Mouse (Mus musculus) gastrocnemius, adult 18-20 months (tissue): ENCODE measurements around the gene Thap2. TPM values are rescaled to one million over a fixed set of nuclear protein-coding genes. Genes with fewer than 3 reads are reported as not detected.

Source experiments
- DNase-seq: peaks from one replicate; pipeline ENCODE4 v3.0.0; 2021; ENCODE audit warnings: low spot score
- long read RNA-seq, 2 experiments: library from polyadenylated mRNA; stranded (forward); transcript quantifications; one replicate each; pipeline ENCODE4 v2.0.0; 2021
- total RNA-seq, 2 experiments: library from RNA; stranded (reverse); gene quantifications; 2 replicates each; pipeline ENCODE4 v1.2.3; 2021

The Thap2 gene
- total RNA-seq, result 1 to 10 TPM; 7.0 to 8.8 TPM
- long read RNA-seq, experiment 1, full-length matches to known transcripts, result 3 of 8 reads
- long read RNA-seq, experiment 1, partial matches to known transcripts, result 0 of 8 reads
- long read RNA-seq, experiment 1, other reads (novel, unspliced or antisense), result 5 of 8 reads
- long read RNA-seq, experiment 2, full-length matches to known transcripts, result 2 of 4 reads
- long read RNA-seq, experiment 2, partial matches to known transcripts, result 0 of 4 reads
- long read RNA-seq, experiment 2, other reads (novel, unspliced or antisense), result 2 of 4 reads

DNA sequence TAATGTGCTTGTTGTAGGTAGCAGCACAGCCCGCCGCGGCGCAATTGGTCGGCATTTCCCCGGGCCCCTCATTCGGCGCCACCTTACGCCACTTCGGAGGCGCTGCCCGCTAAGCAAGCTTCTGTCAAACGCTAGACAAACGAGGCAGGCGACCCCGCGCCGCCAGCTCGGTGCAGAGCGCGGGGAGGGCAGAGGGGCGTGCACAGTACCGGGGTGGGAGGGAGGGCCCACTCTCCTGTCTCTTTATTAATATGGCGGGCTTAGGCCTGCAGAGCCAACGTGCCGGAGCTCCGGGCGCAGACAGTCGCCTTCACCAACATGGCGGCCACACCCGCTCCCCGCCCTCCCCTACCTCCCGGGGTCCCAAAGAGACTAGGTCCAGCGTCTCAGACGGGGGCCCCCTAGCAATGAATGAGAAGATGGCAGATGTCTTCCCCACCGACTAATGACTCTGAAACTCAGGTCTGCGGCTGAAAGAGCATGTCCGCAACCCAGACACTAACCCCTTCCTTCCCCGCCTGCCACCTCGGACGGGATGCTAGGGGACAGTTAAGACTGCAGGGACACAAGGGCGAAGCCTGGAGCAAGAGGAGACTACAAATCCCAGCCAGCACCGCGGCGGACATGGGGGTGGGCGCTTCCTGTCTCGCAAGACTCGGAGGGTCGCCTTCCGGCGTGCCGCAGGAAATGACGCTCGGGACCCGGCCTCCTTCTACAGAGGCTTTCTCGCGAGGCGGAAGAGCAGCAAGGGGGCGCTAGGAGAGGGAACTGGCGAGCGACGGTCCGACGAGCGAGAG, at the start of gene Thap2, which contains the start of gene Zfc3h1:
Gene Thap2, minus strand, starts transcription at position 223 of the 797 bp plus-strand sequence.
Gene Zfc3h1, plus strand, starts transcription at position 739 of the 797 bp plus-strand sequence.
- DNase-seq, result peak; percentile 98

DNA sequence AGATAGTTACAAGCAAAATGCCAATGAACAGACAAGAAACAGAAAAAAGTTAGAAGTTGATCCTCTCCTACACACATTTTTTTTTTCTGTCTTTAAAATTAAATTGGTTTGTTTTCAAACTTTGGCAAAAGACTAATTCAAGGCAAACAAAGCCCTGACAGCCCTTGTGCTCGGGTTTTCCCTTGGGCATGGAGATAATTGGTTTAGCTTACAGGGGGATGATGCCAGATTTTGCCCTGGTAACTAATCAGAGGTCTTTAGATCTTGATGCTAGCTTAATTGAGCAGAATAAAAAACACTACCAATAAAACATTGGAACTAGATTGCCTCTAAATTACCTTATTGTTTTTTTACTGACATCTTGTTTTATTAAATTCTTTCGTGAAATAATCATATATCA, 41.1 kb upstream of the Thap2 start:
- DNase-seq, result no peak

DNA sequence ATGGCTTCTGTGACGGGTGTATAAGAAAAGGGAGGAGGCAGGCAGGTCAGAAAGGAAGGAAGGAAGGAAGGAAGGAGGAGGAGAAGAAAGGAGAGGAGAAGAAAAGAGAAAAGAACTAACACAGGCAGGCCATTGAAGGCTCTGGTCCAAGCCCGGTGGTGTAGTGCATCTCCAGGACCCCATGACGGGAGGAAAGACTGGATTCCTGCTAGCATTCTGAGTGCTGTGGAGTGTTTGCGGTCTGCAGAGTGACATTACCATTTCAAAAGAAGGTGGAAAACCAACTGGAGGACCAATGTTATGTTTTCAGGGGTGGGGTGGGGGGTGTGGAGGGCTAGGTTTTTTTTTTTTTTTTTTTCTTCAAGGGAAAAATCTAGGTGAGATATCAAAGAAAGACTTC, 37.7 kb upstream of the Thap2 start:
- DNase-seq, result no peak

- no peak for DNase-seq
These were observed 29.8 kb upstream of the Thap2 start for GRCm38 (mm10) chr10:115414056-115414455.

GRCm38 (mm10) chr10:115413496-115413895, 29.3 kb upstream of the Thap2 start:
- DNase-seq, result no peak

DNA sequence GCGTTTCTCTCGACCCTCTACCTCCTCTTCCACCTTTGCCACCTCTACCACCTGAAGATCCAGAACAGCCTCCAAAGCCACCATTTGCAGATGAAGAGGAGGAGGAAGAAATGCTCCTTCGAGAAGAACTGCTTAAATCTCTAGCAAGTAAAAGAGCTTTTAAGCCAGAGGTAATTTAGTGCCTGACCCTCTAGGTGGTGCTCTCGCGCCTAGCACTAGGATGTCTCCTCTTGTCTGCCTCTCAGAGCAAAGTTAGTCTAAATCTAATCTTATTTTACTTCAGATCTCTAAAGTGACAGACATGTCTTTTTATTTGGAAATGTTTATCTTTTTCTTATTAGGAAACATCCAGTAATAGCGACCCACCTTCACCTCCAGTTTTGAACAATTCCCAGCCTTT, 22.1 kb upstream of the Thap2 start:
- peak; percentile 28 for DNase-seq

GRCm38 (mm10) chr10:115391896-115392295, 7.7 kb upstream of the Thap2 start:
- no peak for DNase-seq

DNA sequence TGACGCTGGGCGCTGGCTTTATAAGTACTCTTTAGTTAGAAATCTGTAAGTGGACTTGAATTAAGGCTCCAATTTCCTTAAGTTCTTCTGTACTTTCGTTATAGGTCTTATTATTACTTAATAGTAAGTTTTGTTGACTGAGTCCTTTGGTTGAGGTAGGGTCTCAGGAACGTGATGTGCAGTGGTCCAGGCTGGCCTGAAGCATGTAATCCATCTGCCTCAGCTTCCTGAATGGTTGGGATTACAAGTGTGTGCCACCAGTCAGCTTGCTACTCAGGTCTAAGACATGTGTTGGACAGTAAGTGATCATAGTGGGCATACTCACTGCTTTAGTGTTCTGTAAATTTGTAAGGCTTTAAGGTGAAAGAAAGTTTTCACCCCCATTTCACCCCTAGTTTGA, 6.8 kb upstream of the Thap2 start:
- no peak for DNase-seq

- no peak for DNase-seq
These were observed 3.6 kb upstream of the Thap2 start for GRCm38 (mm10) chr10:115387891-115388290.

- peak; percentile 55 for DNase-seq
These were observed 1.1 kb upstream of the Thap2 start for GRCm38 (mm10) chr10:115385018-115386002.

DNA sequence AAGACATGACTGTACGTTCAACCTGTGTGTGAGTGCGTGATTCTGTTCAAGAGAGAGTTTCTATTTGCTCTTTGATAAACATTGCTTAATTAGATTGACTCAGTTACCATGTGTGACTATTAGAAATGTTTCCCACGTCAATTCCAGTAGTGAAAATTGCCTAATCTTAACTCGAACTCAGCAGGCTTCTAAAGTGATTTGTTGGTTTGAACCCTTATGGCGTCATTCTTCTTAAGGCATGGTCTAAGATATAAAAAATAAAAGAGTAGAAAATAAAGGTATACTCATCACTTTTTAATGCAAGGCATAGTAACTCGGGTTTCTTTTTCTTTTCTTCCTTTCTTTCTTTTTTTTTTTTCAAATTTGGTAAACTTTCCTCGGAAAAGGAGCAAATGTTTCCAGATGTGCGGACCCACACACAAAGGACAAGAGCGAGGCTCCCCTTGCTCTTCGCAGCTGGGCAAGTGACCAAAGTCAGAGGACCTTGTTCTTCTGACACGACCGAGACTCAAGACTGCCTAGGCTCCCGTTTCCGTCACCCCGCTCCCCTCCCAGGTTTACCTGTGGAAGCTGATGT, 511 bp downstream of the Thap2 start:
- no peak for DNase-seq

GRCm38 (mm10) chr10:115382846-115383643, 1.2 kb downstream of the Thap2 start:
- no peak for DNase-seq

DNA sequence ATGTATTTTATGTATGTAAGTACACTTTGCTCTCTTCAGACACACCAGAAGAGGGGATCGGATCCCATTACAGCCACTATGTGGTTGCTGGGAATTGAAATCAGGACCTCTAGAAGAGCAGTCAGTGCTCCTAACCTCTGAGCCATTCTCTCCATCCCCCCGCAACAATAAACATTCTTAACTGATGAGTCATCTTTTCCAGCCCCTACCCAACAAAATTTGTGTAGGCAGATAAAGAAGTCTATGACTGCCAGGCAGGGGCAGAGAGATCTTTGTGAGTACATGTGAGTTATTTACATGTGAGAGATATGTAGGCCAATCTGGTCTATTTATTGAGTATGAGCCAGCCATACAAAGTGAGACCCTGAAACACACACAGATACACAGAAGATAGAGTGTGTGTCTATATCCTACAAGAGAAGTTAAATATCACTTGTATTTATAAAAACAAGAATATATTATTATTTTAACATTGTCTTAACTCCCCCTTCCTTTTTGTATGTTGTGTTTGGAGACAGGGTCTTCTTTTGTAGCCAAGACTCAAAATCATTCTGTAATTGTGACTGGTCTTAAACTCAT, 2.6 kb downstream of the Thap2 start:
- no peak for DNase-seq

DNA sequence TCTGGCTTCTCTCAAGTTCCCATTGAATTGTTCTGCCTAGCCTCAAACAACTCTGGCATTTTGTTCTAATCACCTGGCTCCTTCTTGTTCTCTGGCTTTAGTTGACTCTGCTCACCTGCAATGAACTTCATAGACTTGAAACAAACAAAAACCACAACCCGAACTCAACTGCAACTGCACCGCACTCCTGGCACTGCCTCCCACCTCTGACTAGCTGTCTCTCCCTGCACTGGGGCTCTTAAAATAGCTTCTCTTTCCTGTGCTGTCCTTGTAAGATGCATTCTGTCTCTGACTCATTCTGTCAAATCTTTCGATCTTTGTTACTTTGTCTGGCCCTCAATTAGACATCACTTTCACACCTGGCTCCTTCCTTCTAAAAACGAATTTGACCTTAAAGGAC, 21.1 kb downstream of the Thap2 start:
- no peak for DNase-seq

- no peak for DNase-seq
These were observed 21.6 kb downstream of the Thap2 start for GRCm38 (mm10) chr10:115362623-115362964.

- peak; percentile 95 for DNase-seq
These were observed 22.2 kb downstream of the Thap2 start, which contains the start of gene Tmem19 for GRCm38 (mm10) chr10:115361840-115362622. Tmem19 (minus strand) TSS chr10:115362501.

DNA sequence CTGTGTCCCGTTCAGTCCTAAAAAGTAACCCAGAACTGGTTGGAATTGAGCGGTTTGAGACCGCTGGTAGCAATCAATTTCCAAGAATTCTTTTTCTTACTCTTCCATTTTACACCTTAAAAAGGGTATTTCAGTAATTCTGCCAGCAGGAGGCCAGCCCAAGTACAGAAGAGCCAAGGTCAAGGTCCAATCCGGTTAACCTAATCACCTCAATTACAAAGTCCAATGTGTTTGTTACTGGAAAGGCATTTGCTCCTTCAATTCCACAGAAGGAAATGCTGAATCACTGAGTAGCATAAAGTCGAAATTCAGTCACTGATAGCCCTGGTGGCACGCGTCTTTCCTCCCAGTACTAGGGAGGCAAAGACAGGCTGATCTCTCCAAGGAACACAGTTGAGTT, 25.2 kb downstream of the Thap2 start:
- no peak for DNase-seq

DNA sequence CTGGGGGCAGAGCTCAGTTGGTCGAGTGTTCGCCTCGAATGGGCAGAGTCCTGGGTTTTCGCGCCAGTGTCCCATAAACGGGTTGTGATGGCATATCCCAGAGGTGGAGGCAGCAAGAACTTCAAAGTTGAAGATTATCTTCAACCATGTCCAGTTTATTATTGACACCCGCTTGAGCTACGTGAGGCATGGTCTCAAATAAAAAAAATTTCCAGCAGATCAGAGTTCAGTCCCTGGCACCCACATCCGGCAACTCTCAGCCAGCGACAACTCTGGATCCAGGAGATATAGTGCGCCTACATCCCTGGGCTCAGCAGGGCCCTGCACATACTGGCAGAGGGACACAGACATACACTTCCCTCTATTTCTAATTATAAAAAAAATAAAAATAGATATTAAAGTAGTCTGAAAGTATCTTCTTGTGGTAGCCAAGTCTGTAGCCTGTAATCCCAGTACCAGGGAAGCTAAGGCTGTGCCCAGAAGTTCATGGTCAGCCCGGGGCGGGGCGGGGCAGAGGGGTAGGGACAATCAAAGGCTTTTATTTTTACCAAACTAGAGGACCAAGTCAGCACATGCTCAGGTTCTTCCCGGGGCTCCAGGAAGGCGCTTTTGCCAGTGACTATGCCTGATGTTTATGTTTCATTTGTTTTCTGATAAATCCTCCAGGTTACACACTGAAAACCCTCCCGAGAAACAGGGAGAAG, 25.9 kb downstream of the Thap2 start:
- DNase-seq, result no peak

- no peak for DNase-seq
These were observed 28.1 kb downstream of the Thap2 start for GRCm38 (mm10) chr10:115356106-115356505.
